Mouse (Mus musculus) liver, adult 2 months (tissue): ENCODE results near the gene Syt9.

Experiments
- CTCF ChIP-seq: fragments of 200-500 bp; IDR thresholded peaks from 2 replicates; pipeline ENCODE4 v1.5.1; 2011; ENCODE audit warnings: low read depth, low read length, control low read depth
- POLR2A ChIP-seq: fragments of 200-500 bp; IDR thresholded peaks from 2 replicates; pipeline ENCODE4 v1.6.1; 2011; ENCODE audit warnings: low read length, control low read depth; ENCODE audit not compliant: insufficient read depth; ENCODE audit errors: extremely low read depth

GRCm38 (mm10) chr7:107392749-107393148, 22.2 kb downstream of the Syt9 start:
- TF ChIP-seq CTCF, result no peak
- TF ChIP-seq POLR2A, result no peak
